Mouse (Mus musculus) frontal cortex, adult 2 months (tissue): ENCODE measurements at regions not wholly inside any gene's neighbourhood (a gene's known extent, or its start where the extent isn't known, plus 50 kb on each side); places are given as distances from the start of the nearest gene placed in this dataset.

Source experiments
- DNase-seq, 2 experiments: peaks; one replicate each; pipeline ENCODE4 v3.0.0; 2022; ENCODE audit warnings: low spot score in 1 of 2; ENCODE audit errors: extremely low spot score in 1 of 2

DNA sequence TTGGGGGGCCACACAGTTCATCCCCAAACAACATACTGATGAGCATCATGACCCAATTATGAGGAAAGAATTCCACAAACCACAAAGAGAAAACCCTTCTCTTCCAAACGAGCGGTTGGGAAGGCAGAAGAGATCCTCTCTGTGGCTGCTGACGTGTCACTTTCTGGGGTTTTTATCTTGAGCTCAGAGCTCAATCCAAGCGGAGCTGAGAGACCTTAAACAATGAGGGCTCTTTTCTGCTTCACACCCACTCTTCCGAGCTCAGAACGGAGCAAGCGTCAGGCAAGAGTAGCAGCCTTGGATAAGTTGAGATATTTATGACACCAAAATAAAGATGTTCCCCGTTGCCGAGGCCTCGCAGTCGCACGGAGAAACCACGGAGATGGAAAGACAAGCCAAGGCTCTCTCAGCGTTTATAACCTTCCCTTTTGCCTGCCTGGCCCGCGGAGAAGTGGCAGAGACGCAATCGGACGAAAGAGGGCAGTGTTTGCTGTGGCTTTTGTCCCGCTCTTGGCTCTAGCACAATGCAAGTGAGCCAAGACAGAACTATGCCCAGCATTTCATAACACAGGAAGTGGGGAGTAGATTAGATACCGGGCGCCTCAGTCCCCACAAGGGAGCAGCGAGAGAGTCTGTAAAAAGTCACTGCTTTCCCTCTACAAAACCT lies 100.7 kb downstream of the Chic2 start:
- DNase-seq = peak; percentile 64 to 92

- no peak for DNase-seq
Observed at GRCm38 (mm10) chr5:74941426-74941825, 103.1 kb downstream of the Chic2 start.

- no peak for DNase-seq
Observed at GRCm38 (mm10) chr5:74937416-74937940, 107.1 kb downstream of the Chic2 start.

DNA sequence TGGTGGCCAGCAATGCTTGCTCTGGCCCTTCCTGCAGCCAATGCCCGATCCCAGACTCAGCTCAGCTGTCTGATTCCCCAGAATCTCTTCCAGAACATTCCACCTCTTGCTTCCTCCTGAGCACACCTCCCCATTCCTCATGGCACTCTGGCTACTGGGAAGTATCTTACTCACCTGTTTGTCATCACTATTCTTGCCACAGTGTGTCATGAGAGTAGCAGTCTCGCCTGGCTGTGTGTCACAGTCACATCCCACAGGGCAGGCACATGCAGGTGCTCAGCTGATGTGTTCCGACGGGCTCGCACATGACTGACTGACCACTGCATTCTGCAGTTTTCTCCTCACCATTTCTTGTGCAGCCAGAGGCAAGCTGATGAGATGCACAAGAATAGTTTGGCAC lies 108.5 kb downstream of the Chic2 start:
- no peak for DNase-seq

DNA sequence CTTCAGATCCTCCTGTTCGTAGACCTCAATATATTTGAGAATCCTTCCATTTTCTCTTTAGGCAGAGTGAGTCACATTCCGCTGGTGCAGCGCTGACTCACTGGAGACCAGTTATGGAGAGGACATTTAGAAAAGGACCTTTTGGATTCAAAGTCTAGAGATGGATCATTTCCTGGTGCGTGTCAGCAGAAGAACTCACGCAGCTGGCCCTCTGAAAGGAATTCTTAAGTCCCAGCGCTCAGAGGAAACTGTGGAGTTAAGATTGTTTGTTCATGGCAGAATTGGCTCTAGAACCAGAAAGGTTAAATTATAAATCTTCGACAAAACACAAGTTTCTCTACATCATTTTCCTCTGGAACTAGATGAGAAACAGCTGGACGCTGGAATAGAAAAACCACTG lies 108.9 kb downstream of the Chic2 start:
- peak in 1 of 2 experiments; percentile 28 for DNase-seq

DNA sequence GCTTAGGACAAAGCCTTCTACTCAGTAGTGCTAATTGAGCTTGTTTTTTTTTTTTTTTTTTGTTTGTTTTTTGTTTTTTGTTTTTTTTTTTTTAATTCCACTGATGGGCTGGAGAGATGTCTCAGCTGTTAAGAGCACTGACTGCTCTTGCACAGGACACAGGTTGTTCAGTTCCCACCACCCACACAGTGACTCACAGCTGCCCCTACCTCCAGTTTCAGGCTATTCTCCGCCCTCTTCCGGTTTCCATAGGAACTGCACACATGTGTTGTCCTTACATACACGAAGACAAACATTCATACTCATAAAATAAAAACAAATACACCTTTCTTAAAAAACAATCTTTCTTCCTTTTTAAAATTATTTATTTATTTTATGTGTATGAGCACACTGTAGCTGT lies 111.3 kb downstream of the Chic2 start:
- DNase-seq = no peak

- no peak for DNase-seq
Observed at GRCm38 (mm10) chr5:74932206-74932605, 112.4 kb downstream of the Chic2 start.

DNA sequence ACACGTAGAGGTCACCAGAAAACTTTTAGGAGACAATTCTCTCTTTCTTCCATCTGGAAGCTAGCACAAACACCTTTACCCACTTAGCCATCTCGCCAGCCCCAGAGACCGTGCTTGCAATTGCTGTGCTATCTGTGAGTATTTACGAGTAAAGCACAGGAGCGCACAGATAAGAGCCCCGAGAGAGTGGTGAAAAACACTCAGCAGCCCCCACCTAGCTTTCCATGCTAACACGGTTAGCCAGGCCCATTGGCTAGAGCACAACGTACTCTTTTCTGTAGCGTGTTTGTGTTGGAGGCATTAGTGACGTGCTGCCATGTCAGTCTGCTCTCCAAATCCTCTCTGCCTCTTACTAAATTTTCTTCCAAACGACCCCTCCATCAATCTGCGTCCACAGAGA lies 112.8 kb downstream of the Chic2 start:
- no peak for DNase-seq

- DNase-seq = no peak
Observed at GRCm38 (mm10) chr5:74927543-74927942, 117.0 kb downstream of the Chic2 start.

- DNase-seq = no peak
Observed at GRCm38 (mm10) chr5:74925769-74926168, 118.8 kb downstream of the Chic2 start.

DNA sequence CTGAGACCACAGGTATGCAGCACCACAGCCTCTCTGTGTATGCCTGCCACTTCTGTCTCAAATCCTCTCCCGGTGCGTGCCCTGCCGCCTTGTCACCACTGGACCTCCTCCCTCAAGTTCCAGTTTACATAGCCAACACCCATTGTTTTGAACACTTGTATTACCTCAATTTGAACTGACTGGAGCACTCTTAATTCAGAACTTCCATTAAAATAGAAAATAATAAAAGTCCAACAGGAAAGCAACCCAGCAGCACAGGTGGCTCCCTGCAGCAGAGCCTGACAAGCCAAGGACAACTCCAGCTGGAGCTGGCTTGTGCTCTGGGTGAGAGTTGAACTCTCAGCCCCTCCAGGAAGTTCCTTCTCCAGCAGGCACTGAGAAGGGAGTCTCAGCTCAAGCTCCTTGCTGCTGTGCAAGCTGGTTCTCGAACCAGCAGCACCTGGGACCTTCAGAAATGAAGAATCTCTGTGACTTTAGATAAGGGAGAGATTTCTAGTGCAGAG lies 120.5 kb downstream of the Chic2 start:
- DNase-seq = no peak

GRCm38 (mm10) chr5:74923337-74923736 lies 121.2 kb downstream of the Chic2 start:
- no peak for DNase-seq

- DNase-seq = no peak
Observed at GRCm38 (mm10) chr5:74922881-74923280, 121.7 kb downstream of the Chic2 start.

DNA sequence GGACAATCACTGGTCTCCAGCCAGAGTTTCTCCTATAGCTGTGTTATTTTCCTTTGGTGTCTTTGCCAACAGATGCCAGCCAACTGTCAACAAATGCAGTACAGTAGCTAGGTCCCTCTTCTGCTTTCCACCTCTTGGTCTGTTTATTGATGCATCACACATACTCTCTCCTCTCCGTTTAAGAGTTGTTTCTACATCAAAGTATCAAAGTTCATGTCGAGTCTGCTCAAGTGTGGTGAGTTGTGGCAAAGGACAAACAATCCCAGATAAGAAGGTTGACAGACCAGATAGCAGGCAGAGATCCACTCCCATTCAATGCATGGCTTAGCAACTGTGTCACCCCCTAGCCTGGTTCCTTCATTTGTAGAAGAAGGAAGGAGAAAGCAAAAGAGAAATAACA lies 123.6 kb downstream of the Chic2 start:
- DNase-seq = no peak

DNA sequence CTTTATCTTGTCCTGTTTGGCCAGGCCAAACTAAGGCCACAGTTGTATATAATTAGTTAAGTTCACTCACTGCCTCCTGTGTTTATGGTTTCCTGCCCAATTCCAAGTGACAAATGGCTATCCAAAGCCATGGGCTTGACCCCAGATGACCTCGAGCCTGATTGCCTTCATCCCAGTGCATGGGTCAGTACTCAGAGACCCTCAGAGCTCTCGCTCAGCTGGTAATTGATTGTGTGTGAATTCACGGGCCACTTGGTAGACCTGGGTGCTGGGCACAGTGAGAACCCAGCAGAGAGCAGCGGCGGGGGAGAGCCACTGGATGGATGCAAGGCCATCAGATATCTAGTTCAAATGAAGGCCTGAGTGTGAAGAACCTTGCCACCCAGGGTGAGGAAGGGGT lies 124.1 kb downstream of the Chic2 start:
- no peak for DNase-seq

DNA sequence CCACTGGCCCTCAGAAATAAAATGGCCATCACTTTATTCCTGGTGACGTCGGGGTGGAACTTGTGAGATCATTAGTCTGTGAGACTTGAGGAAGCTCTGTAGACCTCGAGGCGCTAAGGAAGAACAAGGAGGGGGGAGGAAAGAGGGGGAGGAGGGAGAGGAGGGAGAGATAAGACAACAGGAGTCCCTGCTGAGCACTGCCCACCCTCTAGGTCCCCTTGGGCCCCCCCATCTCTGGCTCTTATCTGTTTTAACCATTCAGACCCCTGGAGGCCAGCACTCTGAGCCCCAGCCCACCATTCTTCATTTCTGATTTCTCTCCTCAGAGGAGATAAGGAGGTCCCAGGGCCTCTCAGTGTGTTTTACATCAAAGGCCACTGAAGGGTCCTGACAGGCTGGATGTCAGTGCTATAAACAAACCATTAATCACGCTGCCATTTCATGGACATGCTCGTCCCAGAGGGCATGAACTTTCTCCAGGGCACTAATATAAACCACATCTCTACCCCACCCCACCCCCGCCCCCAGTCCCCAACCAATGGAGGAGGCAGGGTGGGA lies 139.0 kb downstream of the Chic2 start:
- DNase-seq = no peak

GRCm38 (mm10) chr5:74904927-74905503 lies 139.6 kb downstream of the Chic2 start:
- no peak for DNase-seq

DNA sequence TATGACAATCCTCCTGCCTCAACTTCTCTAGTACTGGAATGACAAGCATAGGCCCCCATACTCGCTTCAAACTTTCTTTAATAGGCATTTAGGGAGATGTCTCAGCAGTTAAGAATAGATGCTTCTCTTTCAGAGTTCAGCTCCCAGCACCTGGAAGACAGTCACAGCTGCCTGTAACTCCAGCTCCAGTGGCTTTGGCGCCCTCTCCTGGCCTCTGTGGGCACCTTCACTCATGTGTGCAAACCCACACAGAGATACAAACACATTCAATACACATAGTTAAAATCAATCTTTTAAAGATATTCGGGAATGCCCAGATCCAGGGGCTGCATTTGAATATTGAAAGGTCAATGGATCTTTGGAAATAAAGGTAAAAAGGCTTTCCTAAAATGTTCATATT lies 140.2 kb downstream of the Chic2 start:
- no peak for DNase-seq

- no peak for DNase-seq
Observed at GRCm38 (mm10) chr5:74903711-74904110, 140.9 kb downstream of the Chic2 start.

DNA sequence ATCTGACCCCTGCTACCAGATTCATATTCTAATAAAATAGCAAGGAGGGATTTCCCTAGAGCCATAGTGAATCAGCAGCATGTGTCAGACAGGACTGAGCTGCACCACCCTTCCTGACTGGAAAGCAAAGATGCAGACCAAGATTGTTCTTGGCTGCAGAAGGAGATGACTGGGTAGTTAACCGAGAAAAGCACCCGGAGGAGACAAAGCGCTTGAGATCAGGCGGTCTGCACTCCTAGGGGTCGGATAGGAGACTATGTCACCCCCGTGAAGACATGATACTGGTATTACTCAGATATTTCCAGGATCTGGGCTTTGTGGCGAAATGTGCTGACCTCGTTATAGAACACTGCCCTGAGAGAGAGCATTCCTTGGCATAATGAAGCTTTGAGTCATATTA lies 147.4 kb downstream of the Chic2 start:
- no peak for DNase-seq

- no peak for DNase-seq
Observed at GRCm38 (mm10) chr5:74893276-74893675, 151.3 kb downstream of the Chic2 start.

GRCm38 (mm10) chr5:74891541-74891940 lies 153.0 kb downstream of the Chic2 start:
- DNase-seq = no peak
